Mouse (Mus musculus) limb, embryonic 12.5 days (tissue): ENCODE measurements around the gene Tcaf2. TPM values are rescaled to one million over a fixed set of nuclear protein-coding genes. Genes with fewer than 3 reads are reported as not detected.

ENCODE experiments used
- polyA plus RNA-seq: library from polyadenylated mRNA; unstranded; fragments of >200 nt; fragmentation: Nextera tagmentation; extraction: Ambion mirVana; gene quantifications from 2 replicates; pipeline ENCODE4 v1.2.1, GENCODE M21; 2016

Gene Tcaf2
- polyA plus RNA-seq, 1 experiment from 2014 or later = 5.3 TPM

Other genes starting within 250 kb of the Tcaf2 start
- not detected in 2 replicates for gene Tas2r143, start 245.0 kb downstream of the Tcaf2 start, polyA plus RNA-seq
- not detected in 2 replicates for gene Tas2r135, start 239.8 kb downstream of the Tcaf2 start, polyA plus RNA-seq
- not detected in 2 replicates for gene Tas2r126, start 210.7 kb downstream of the Tcaf2 start, polyA plus RNA-seq
- not detected in 2 replicates for gene Olfr458, start 180.1 kb downstream of the Tcaf2 start, polyA plus RNA-seq
- gene Olfr457, start 168.9 kb downstream of the Tcaf2 start, polyA plus RNA-seq = not detected in 2 replicates
- gene Olfr456, start 158.0 kb downstream of the Tcaf2 start, polyA plus RNA-seq = not detected in 2 replicates
- gene Olfr455, start 97.7 kb downstream of the Tcaf2 start, polyA plus RNA-seq = not detected in 2 replicates
- gene Tcaf3, start 47.6 kb downstream of the Tcaf2 start, polyA plus RNA-seq = not detected in 2 replicates
- gene Tcaf1, start 64.8 kb upstream of the Tcaf2 start, polyA plus RNA-seq = 93.3 and 93.4 TPM in 2 replicates
- not detected in 2 replicates for gene Olfr453, start 94.1 kb upstream of the Tcaf2 start, polyA plus RNA-seq
- not detected in 2 replicates for gene Olfr38, start 111.2 kb upstream of the Tcaf2 start, polyA plus RNA-seq
- gene Olfr452, start 139.8 kb upstream of the Tcaf2 start, polyA plus RNA-seq = not detected in 2 replicates
- gene Olfr450, start 166.7 kb upstream of the Tcaf2 start, polyA plus RNA-seq = not detected in 2 replicates
- not detected in 2 replicates for gene Olfr449, start 189.1 kb upstream of the Tcaf2 start, polyA plus RNA-seq
- gene Olfr448, start 245.2 kb upstream of the Tcaf2 start, polyA plus RNA-seq = not detected in 2 replicates